Mouse (Mus musculus) megakaryocyte-erythroid progenitor cell, adult 5-6 weeks (primary cell): Measurements from ENCODE around the gene Ang. TPM values are rescaled to one million over a fixed set of nuclear protein-coding genes. Genes with fewer than 3 reads are reported as not detected.
A peak's percentile ranks its signal among the peaks of the same experiment; 100 is the strongest.

Experiments
- ATAC-seq: replicated peaks from 2 replicates; pipeline ENCODE4 v1.8.0; 2016; ENCODE audit warnings: mild to moderate bottlenecking, inconsistent platforms; ENCODE audit not compliant: severe bottlenecking, poor library complexity, low FRiP score, low TSS enrichment
- total RNA-seq, 2 experiments: library from RNA; stranded (forward) in 1 of 2; stranded (reverse) in 1 of 2; fragments of 200-1000, 215-1000 nt in 1 of 2; fragments of >200 nt in 1 of 2; fragmentation: Nextera tagmentation in 1 of 2; gene quantifications; 2 replicates each; pipeline ENCODE4 v1.2.3; 2014 to 2017

Ang gene
- total RNA-seq, 2 experiments from 2014 or later, result not detected

GRCm38 (mm10) chr14:51113916-51114560, 23.1 kb downstream of the Ang start, which contains the start of gene Eddm3b:
TSS of gene Eddm3b (plus strand) at chr14:51114426.
- ATAC-seq, result no peak

GRCm38 (mm10) chr14:51125684-51126083, 34.7 kb downstream of the Ang start:
- ATAC-seq, result no peak

GRCm38 (mm10) chr14:51127648-51128258, 36.8 kb downstream of the Ang start:
- peak; percentile 72 for ATAC-seq

- ATAC-seq, result no peak
Measured at GRCm38 (mm10) chr14:51128775-51129623, 38.0 kb downstream of the Ang start.

GRCm38 (mm10) chr14:51129624-51129975, 38.6 kb downstream of the Ang start:
- ATAC-seq, result no peak

- ATAC-seq, result peak; percentile 91
Measured at GRCm38 (mm10) chr14:51130315-51130940, 39.5 kb downstream of the Ang start.

- no peak for ATAC-seq
Measured at GRCm38 (mm10) chr14:51131086-51131815, 40.3 kb downstream of the Ang start.

- ATAC-seq, result no peak
Measured at GRCm38 (mm10) chr14:51132372-51132771, 41.4 kb downstream of the Ang start.

GRCm38 (mm10) chr14:51140342-51140741, 49.4 kb downstream of the Ang start:
- ATAC-seq, result 0 out of 2 replicates have a peak, but pooled peaks have one; percentile 30

GRCm38 (mm10) chr14:51142119-51142518, 51.2 kb downstream of the Ang start:
- no peak for ATAC-seq

GRCm38 (mm10) chr14:51142568-51142967, 51.6 kb downstream of the Ang start:
- ATAC-seq, result peak; percentile 85

- no peak for ATAC-seq
Measured at GRCm38 (mm10) chr14:51143287-51143686, 52.3 kb downstream of the Ang start.

- peak; percentile 73 for ATAC-seq
Measured at GRCm38 (mm10) chr14:51143937-51144336, 53.0 kb downstream of the Ang start.

- no peak for ATAC-seq
Measured at GRCm38 (mm10) chr14:51144451-51144850, 53.5 kb downstream of the Ang start.

- ATAC-seq, result no peak
Measured at GRCm38 (mm10) chr14:51145521-51145920, 54.6 kb downstream of the Ang start.

GRCm38 (mm10) chr14:51146685-51147084, 55.7 kb downstream of the Ang start, which contains the start of gene Rnase1:
TSS of gene Rnase1 (minus strand) at chr14:51146785.
- ATAC-seq, result no peak

GRCm38 (mm10) chr14:51148006-51148405, 57.1 kb downstream of the Ang start:
- ATAC-seq, result no peak

- peak; percentile 39 for ATAC-seq
Measured at GRCm38 (mm10) chr14:51149164-51149563, 58.2 kb downstream of the Ang start.

- ATAC-seq, result peak; percentile 94
Measured at GRCm38 (mm10) chr14:51150206-51150831, 59.4 kb downstream of the Ang start.
